Mouse (Mus musculus): ENCODE measurements around the gene Slc24a4. TPM values are rescaled to one million over a fixed set of nuclear protein-coding genes. Genes with fewer than 3 reads are reported as not detected.

The Slc24a4 gene
- polyA plus RNA-seq, 1 experiment from 2014 or later = 0.54 TPM

- 89% methylated on average over 4 of the region's 4 CpGs for WGBS
These were observed 168.4 kb downstream of the Slc24a4 start for GRCm38 (mm10) chr12:102296967-102297366.

GRCm38 (mm10) chr12:102299209-102299608 lies 170.7 kb downstream of the Slc24a4 start:
- WGBS = 74% methylated on average over 5 of the region's 5 CpGs
- DNase-seq (ENCODE audit: low spot score) (no peak), ATAC-seq (ENCODE audit: low FRiP score) (no peak)
- no peaks in the 10 kb centered on the region for H3K9me3 ChIP-seq (ENCODE audit: control insufficient read depth, low read length)
- no peak overlapping the region for H3K4me3 ChIP-seq (ENCODE audit: low read depth, low read length)
- H3K4me2 ChIP-seq (replicated peaks; ENCODE audit: low read depth, low read length) = no peak overlapping the region
- H3K27me3 ChIP-seq (ENCODE audit: control insufficient read depth, insufficient read depth, low read length) = no peaks in the 10 kb centered on the region
- H3K27ac ChIP-seq (ENCODE audit: low read depth, low read length) = no peak overlapping the region
- no peaks in the 10 kb centered on the region for H3K36me3 ChIP-seq (ENCODE audit: control insufficient read depth, insufficient read depth, low read length)
- no peak overlapping the region for H3K9ac ChIP-seq (ENCODE audit: low read depth, low read length)
- 0 out of 2 replicates have a peak, but pooled peaks cover 2% of the 10 kb centered on the region for H3K4me1 ChIP-seq (replicated peaks; ENCODE audit: control insufficient read depth, insufficient read depth, low read length)

More at GRCm38 (mm10) chr12:102296967-102297366, 168.4 kb downstream of the Slc24a4 start:
- H3K27me3 ChIP-seq (ENCODE audit: control insufficient read depth, insufficient read depth, low read length) = no peaks in the 10 kb centered on the region
- H3K9ac ChIP-seq (ENCODE audit: low read depth, low read length) = no peak overlapping the region
- H3K9me3 ChIP-seq (ENCODE audit: control insufficient read depth, low read length) = no peaks in the 10 kb centered on the region
- ATAC-seq (ENCODE audit: low FRiP score) (no peak), DNase-seq (ENCODE audit: low spot score) (no peak)
- no peaks in the 10 kb centered on the region for H3K36me3 ChIP-seq (ENCODE audit: control insufficient read depth, insufficient read depth, low read length)
- H3K4me1 ChIP-seq (replicated peaks; ENCODE audit: control insufficient read depth, insufficient read depth, low read length) = no peaks in the 10 kb centered on the region
- H3K4me3 ChIP-seq (ENCODE audit: low read depth, low read length) = no peak overlapping the region
- H3K4me2 ChIP-seq (replicated peaks; ENCODE audit: low read depth, low read length) = no peak overlapping the region
- H3K27ac ChIP-seq (ENCODE audit: low read depth, low read length) = no peak overlapping the region

DNA sequence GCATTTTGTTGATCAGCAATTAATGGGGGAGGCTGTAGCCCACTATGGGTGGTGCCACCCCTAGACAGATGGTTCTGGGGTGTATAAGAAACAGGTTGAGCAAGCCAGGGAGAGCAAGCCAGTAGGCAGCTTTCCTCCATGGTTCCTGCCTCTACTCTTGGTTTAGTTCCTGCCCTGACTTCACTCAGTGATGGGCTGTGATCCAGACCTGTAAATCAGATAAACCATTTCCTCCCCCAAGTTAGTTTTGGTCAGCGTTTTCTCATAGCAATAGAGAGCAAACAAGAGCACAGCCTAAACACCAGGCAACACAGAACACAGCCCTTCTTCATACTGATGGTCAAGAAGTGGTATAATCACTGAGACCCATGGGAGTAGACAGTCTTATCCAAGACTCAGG lies 173.1 kb downstream of the Slc24a4 start:
- no peak overlapping the region for H3K4me3 ChIP-seq (ENCODE audit: low read depth, low read length)
- H3K4me1 ChIP-seq (replicated peaks; ENCODE audit: control insufficient read depth, insufficient read depth, low read length) = 0 out of 2 replicates have a peak, but pooled peaks cover 2% of the 10 kb centered on the region
- 79% methylated on average over 1 of the region's 1 CpGs for WGBS
- H3K36me3 ChIP-seq (ENCODE audit: control insufficient read depth, insufficient read depth, low read length) = no peaks in the 10 kb centered on the region
- H3K4me2 ChIP-seq (replicated peaks; ENCODE audit: low read depth, low read length) = no peak overlapping the region
- no peak overlapping the region for H3K27ac ChIP-seq (ENCODE audit: low read depth, low read length)
- no peaks in the 10 kb centered on the region for H3K27me3 ChIP-seq (ENCODE audit: control insufficient read depth, insufficient read depth, low read length)
- ATAC-seq (ENCODE audit: low FRiP score) (no peak), DNase-seq (ENCODE audit: low spot score) (no peak)
- H3K9ac ChIP-seq (ENCODE audit: low read depth, low read length) = no peak overlapping the region
- H3K9me3 ChIP-seq (ENCODE audit: control insufficient read depth, low read length) = no peaks in the 10 kb centered on the region

DNA sequence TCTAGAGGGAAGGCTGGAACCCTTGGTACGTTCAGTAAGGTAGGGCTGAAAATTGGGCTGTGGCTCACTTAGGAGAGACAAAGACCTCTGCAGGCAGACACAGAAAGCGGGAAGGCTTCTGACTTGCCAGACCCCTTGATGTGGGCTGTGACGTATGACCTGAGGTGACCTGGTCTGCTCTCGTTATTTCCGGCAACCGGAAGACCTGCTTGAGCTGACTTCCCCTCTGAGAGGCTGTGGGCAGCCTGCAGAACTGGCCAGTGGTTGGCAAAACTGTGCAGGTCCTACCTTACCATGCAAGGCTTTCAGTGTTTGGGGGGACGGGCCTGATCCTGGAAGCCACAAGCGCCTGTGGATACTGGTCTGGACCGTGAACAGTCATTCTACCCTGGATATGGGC lies 173.8 kb downstream of the Slc24a4 start:
- no peak overlapping the region for H3K27ac ChIP-seq (ENCODE audit: low read depth, low read length)
- 67% methylated on average over 9 of the region's 9 CpGs for WGBS
- H3K4me2 ChIP-seq (replicated peaks; ENCODE audit: low read depth, low read length) = no peak overlapping the region
- H3K27me3 ChIP-seq (ENCODE audit: control insufficient read depth, insufficient read depth, low read length) = no peaks in the 10 kb centered on the region
- H3K9ac ChIP-seq (ENCODE audit: low read depth, low read length) = no peak overlapping the region
- no peak for DNase-seq (ENCODE audit: low spot score)
- H3K4me3 ChIP-seq (ENCODE audit: low read depth, low read length) = no peak overlapping the region
- no peaks in the 10 kb centered on the region for H3K36me3 ChIP-seq (ENCODE audit: control insufficient read depth, insufficient read depth, low read length)
- no peak for ATAC-seq (ENCODE audit: low FRiP score)
- 0 out of 2 replicates have a peak, but pooled peaks cover 2% of the 10 kb centered on the region for H3K4me1 ChIP-seq (replicated peaks; ENCODE audit: control insufficient read depth, insufficient read depth, low read length)
- H3K9me3 ChIP-seq (ENCODE audit: control insufficient read depth, low read length) = no peaks in the 10 kb centered on the region

GRCm38 (mm10) chr12:102302831-102303351 lies 174.4 kb downstream of the Slc24a4 start:
- 60% methylated on average over 4 of the region's 4 CpGs for WGBS
- H3K9ac ChIP-seq (ENCODE audit: low read depth, low read length) = no peak overlapping the region
- H3K4me2 ChIP-seq (replicated peaks; ENCODE audit: low read depth, low read length) = no peak overlapping the region
- no peaks in the 10 kb centered on the region for H3K9me3 ChIP-seq (ENCODE audit: control insufficient read depth, low read length)
- no peaks in the 10 kb centered on the region for H3K36me3 ChIP-seq (ENCODE audit: control insufficient read depth, insufficient read depth, low read length)
- ATAC-seq (ENCODE audit: low FRiP score) (no peak), DNase-seq (ENCODE audit: low spot score) (no peak)
- 0 out of 2 replicates have a peak, but pooled peaks cover 2% of the 10 kb centered on the region for H3K4me1 ChIP-seq (replicated peaks; ENCODE audit: control insufficient read depth, insufficient read depth, low read length)
- H3K4me3 ChIP-seq (ENCODE audit: low read depth, low read length) = no peak overlapping the region
- no peak overlapping the region for H3K27ac ChIP-seq (ENCODE audit: low read depth, low read length)
- H3K27me3 ChIP-seq (ENCODE audit: control insufficient read depth, insufficient read depth, low read length) = no peaks in the 10 kb centered on the region

DNA sequence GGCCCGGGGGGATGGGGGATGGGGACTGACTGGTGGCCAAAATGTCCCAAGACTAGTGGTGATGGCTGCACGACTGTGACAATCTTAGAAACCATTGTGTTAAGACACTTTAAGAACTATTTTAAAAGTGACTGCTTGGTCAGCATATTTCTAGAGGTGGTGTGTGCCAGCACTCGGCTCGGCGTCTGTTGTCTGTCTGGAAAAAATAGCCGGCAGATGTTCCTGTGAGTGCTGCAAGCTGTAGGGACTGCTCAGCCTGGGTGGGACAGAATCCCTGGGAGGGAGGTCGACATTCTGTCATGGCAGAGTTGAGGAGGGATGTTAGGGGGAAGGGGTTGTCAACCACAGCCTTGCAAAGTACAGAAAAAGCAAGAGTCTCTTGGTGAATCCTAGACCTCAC lies 175.3 kb downstream of the Slc24a4 start:
- no peak for ATAC-seq (ENCODE audit: low FRiP score)
- Histone ChIP-seq H3K4me2 (replicated peaks; ENCODE audit: low read depth, low read length) (no peak overlapping the region), H3K9me3 (ENCODE audit: control insufficient read depth, low read length) (no peaks in the 10 kb centered on the region), H3K4me1 (replicated peaks; ENCODE audit: control insufficient read depth, insufficient read depth, low read length) (0 out of 2 replicates have a peak, but pooled peaks cover 2% of the 10 kb centered on the region), H3K27me3 (ENCODE audit: control insufficient read depth, insufficient read depth, low read length) (no peaks in the 10 kb centered on the region), H3K9ac (ENCODE audit: low read depth, low read length) (no peak overlapping the region), H3K4me3 (ENCODE audit: low read depth, low read length) (no peak overlapping the region), H3K36me3 (ENCODE audit: control insufficient read depth, insufficient read depth, low read length) (no peaks in the 10 kb centered on the region), H3K27ac (ENCODE audit: low read depth, low read length) (no peak overlapping the region)
- 45% methylated on average over 7 of the region's 7 CpGs for WGBS
- no peak for DNase-seq (ENCODE audit: low spot score)

GRCm38 (mm10) chr12:102305069-102305836 lies 176.7 kb downstream of the Slc24a4 start:
- no peaks in the 10 kb centered on the region for H3K9me3 ChIP-seq (ENCODE audit: control insufficient read depth, low read length)
- no peak for ATAC-seq (ENCODE audit: low FRiP score)
- H3K4me3 ChIP-seq (ENCODE audit: low read depth, low read length) = no peak overlapping the region
- H3K4me2 ChIP-seq (replicated peaks; ENCODE audit: low read depth, low read length) = no peak overlapping the region
- DNase-seq (ENCODE audit: low spot score) = no peak
- 0 out of 2 replicates have a peak, but pooled peaks cover 2% of the 10 kb centered on the region for H3K4me1 ChIP-seq (replicated peaks; ENCODE audit: control insufficient read depth, insufficient read depth, low read length)
- no peaks in the 10 kb centered on the region for H3K27me3 ChIP-seq (ENCODE audit: control insufficient read depth, insufficient read depth, low read length)
- H3K9ac ChIP-seq (ENCODE audit: low read depth, low read length) = no peak overlapping the region
- no peak overlapping the region for H3K27ac ChIP-seq (ENCODE audit: low read depth, low read length)
- H3K36me3 ChIP-seq (ENCODE audit: control insufficient read depth, insufficient read depth, low read length) = no peaks in the 10 kb centered on the region
- 58% methylated on average over 10 of the region's 10 CpGs for WGBS

DNA sequence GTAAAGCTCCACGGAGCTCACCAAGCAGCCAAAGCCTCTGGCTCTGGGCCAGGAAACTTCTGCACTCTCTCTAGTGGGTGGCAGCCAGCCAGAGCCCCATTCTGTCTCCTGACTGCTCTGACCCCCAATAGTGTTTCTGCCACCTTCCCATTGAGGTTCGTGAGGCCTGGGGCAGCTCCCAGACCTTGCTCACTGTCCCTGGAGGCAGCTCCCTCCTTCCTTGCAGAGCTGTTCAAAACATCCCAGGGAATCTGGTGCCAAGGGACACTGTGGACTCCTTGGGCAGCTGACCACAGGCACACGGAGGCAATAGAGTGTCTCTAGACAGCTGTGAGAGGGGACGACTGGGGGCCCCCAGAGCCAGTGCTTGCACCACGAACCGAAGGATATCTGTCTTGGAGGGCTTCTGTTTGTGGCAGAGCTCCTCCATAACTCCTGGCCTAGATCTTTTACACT lies 179.5 kb downstream of the Slc24a4 start:
- H3K4me2 ChIP-seq (replicated peaks; ENCODE audit: low read depth, low read length) = no peak overlapping the region

More for the DNA sequence above, 179.5 kb downstream of the Slc24a4 start:
- H3K4me3 ChIP-seq (ENCODE audit: low read depth, low read length) = no peak overlapping the region
- H3K36me3 ChIP-seq (ENCODE audit: control insufficient read depth, insufficient read depth, low read length) = no peaks in the 10 kb centered on the region
- H3K9me3 ChIP-seq (ENCODE audit: control insufficient read depth, low read length) = no peaks in the 10 kb centered on the region
- no peak overlapping the region for H3K27ac ChIP-seq (ENCODE audit: low read depth, low read length)
- no peak overlapping the region for H3K9ac ChIP-seq (ENCODE audit: low read depth, low read length)
- DNase-seq (ENCODE audit: low spot score) = no peak
- H3K4me1 ChIP-seq (replicated peaks; ENCODE audit: control insufficient read depth, insufficient read depth, low read length) = 0 out of 2 replicates have a peak, but pooled peaks cover 2% of the 10 kb centered on the region
- no peaks in the 10 kb centered on the region for H3K27me3 ChIP-seq (ENCODE audit: control insufficient read depth, insufficient read depth, low read length)
- ATAC-seq (ENCODE audit: low FRiP score) = no peak
- WGBS = 80% methylated on average over 6 of the region's 6 CpGs

All from hindbrain, embryonic 11.5 days (tissue).